Mouse (Mus musculus): ENCODE results near the gene Pcgf1. TPM values are rescaled to one million over a fixed set of nuclear protein-coding genes. Genes with fewer than 3 reads are reported as not detected.
A peak's percentile ranks its signal among the peaks of the same experiment; 100 is the strongest.

Gene Pcgf1
- total RNA-seq, 2 experiments from 2014 or later, result 24.3 to 27.0 TPM

- TF ChIP-seq CTCF (IDR thresholded peaks at IDR 0.05), result no peak
- intact Hi-C loops (cut with DNase I), result no loop called here
- Histone ChIP-seq H3K4me3 (no peak overlapping the region), H3K27ac (no peak overlapping the region)
- no peak for DNase-seq (ENCODE audit: extremely low spot score in 1 of 2, low spot score in 2 of 2)
These were observed 34.1 kb upstream of the Pcgf1 start for GRCm38 (mm10) chr6:83043561-83043960.

- no peak for DNase-seq (ENCODE audit: extremely low spot score in 1 of 2, low spot score in 2 of 2)
- intact Hi-C loops (cut with DNase I), result no loop called here
- no peak for TF ChIP-seq CTCF (IDR thresholded peaks at IDR 0.05)
- Histone ChIP-seq H3K4me3 (no peak overlapping the region), H3K27ac (no peak overlapping the region)
These were observed 33.7 kb upstream of the Pcgf1 start for GRCm38 (mm10) chr6:83043993-83044392.

GRCm38 (mm10) chr6:83044742-83045141 is 32.9 kb upstream of the Pcgf1 start:
- TF ChIP-seq CTCF (IDR thresholded peaks at IDR 0.05), result no peak
- H3K4me3 ChIP-seq, result no peak overlapping the region
- intact Hi-C loops (cut with DNase I), result no loop called here
- no peak for DNase-seq (ENCODE audit: extremely low spot score in 1 of 2, low spot score in 2 of 2)
- H3K27ac ChIP-seq, result no peak overlapping the region

GRCm38 (mm10) chr6:83049367-83049766 is 28.3 kb upstream of the Pcgf1 start:
- no peak for DNase-seq (ENCODE audit: extremely low spot score in 1 of 2, low spot score in 2 of 2)
- Histone ChIP-seq H3K4me3 (no peak overlapping the region), H3K27ac (no peak overlapping the region)
- no peak for TF ChIP-seq CTCF (IDR thresholded peaks at IDR 0.05)
- intact Hi-C loops (cut with DNase I), result no loop called here

GRCm38 (mm10) chr6:83053136-83053960 is 24.3 kb upstream of the Pcgf1 start:
- peak overlapping the region; percentile 99 for H3K4me3 ChIP-seq
- intact Hi-C loops (cut with DNase I), result no loop called here
- TF ChIP-seq CTCF (IDR thresholded peaks at IDR 0.05), result no peak
- DNase-seq (ENCODE audit: extremely low spot score in 1 of 2, low spot score in 2 of 2), result no peak
- peak overlapping the region; percentile 84 for H3K27ac ChIP-seq

GRCm38 (mm10) chr6:83054074-83054851 is 23.4 kb upstream of the Pcgf1 start, which contains the start of gene Aup1:
TSS of gene Aup1 (plus strand) at chr6:83054521.
- TF ChIP-seq CTCF (IDR thresholded peaks at IDR 0.05), result no peak
- peak; percentile 97 to 98 for DNase-seq (ENCODE audit: extremely low spot score in 1 of 2, low spot score in 2 of 2)
- Histone ChIP-seq H3K27ac (peak within 1 kb of the TSS; percentile 84), H3K4me3 (peak within 1 kb of the TSS; percentile 99)
- intact Hi-C loops (cut with DNase I), result loop anchor here (1.0 to 2.0 kb wide), 4 partner anchors 24 to 145 kb away; partner anchors contain the start of genes Ccdc142 and Gm42688

GRCm38 (mm10) chr6:83054871-83055431 is 22.7 kb upstream of the Pcgf1 start, which contains the start of gene Htra2:
TSS of gene Htra2 (minus strand) at chr6:83055273.
- peak in 1 of 2 experiments; percentile 56 for DNase-seq (ENCODE audit: extremely low spot score in 1 of 2, low spot score in 2 of 2)
- Histone ChIP-seq H3K27ac (peak within 1 kb of the TSS; percentile 84), H3K4me3 (peak within 1 kb of the TSS; percentile 99)
- intact Hi-C loops (cut with DNase I), result loop anchor here (1.0 to 2.0 kb wide), 4 partner anchors 23 to 146 kb away; partner anchors contain the start of genes Ccdc142 and Gm42688
- TF ChIP-seq CTCF (IDR thresholded peaks at IDR 0.05), result peak; percentile 37

- no peak within 1 kb of the TSS for H3K27ac ChIP-seq
- no peak for DNase-seq (ENCODE audit: extremely low spot score in 1 of 2, low spot score in 2 of 2)
- no peak within 1 kb of the TSS for H3K4me3 ChIP-seq
- TF ChIP-seq CTCF (IDR thresholded peaks at IDR 0.05), result no peak
- intact Hi-C loops (cut with DNase I), result no loop called here
These were observed 19.9 kb upstream of the Pcgf1 start, which contains the start of gene Dqx1 for GRCm38 (mm10) chr6:83057790-83058189. TSS of gene Dqx1 (plus strand) at chr6:83057844.

GRCm38 (mm10) chr6:83058725-83059124 is 18.9 kb upstream of the Pcgf1 start:
- intact Hi-C loops (cut with DNase I), result no loop called here
- no peak for TF ChIP-seq CTCF (IDR thresholded peaks at IDR 0.05)
- H3K27ac ChIP-seq, result no peak overlapping the region
- DNase-seq (ENCODE audit: extremely low spot score in 1 of 2, low spot score in 2 of 2), result no peak
- no peak overlapping the region for H3K4me3 ChIP-seq

- TF ChIP-seq CTCF (IDR thresholded peaks at IDR 0.05), result no peak
- no peak for DNase-seq (ENCODE audit: extremely low spot score in 1 of 2, low spot score in 2 of 2)
- H3K4me3 ChIP-seq, result no peak overlapping the region
- H3K27ac ChIP-seq, result no peak overlapping the region
- intact Hi-C loops (cut with DNase I), result no loop called here
These were observed 11.7 kb upstream of the Pcgf1 start for GRCm38 (mm10) chr6:83065995-83066394.

GRCm38 (mm10) chr6:83066441-83066840 is 11.2 kb upstream of the Pcgf1 start:
- intact Hi-C loops (cut with DNase I), result no loop called here
- H3K27ac ChIP-seq, result no peak overlapping the region
- no peak for TF ChIP-seq CTCF (IDR thresholded peaks at IDR 0.05)
- H3K4me3 ChIP-seq, result no peak overlapping the region
- DNase-seq (ENCODE audit: extremely low spot score in 1 of 2, low spot score in 2 of 2), result no peak

- no peak for DNase-seq (ENCODE audit: extremely low spot score in 1 of 2, low spot score in 2 of 2)
- Histone ChIP-seq H3K4me3 (no peak overlapping the region), H3K27ac (no peak overlapping the region)
- TF ChIP-seq CTCF (IDR thresholded peaks at IDR 0.05), result no peak
- intact Hi-C loops (cut with DNase I), result no loop called here
These were observed 9.4 kb upstream of the Pcgf1 start for GRCm38 (mm10) chr6:83068221-83068620.
